Mouse (Mus musculus): Measurements from ENCODE around the gene Gm6169. TPM values are rescaled to one million over a fixed set of nuclear protein-coding genes. Genes with fewer than 3 reads are reported as not detected.
"Not testable (repeated sequence)": the region's sequence is repeated elsewhere in the genome, so short reads cannot be mapped to it uniquely, and the experiment has no call there.

Gene Gm6169
- total RNA-seq (2014; rRNA removed) (not detected in 2 replicates), polyA plus RNA-seq (2012; rRNA removed) (not detected in 2 replicates)

DNA sequence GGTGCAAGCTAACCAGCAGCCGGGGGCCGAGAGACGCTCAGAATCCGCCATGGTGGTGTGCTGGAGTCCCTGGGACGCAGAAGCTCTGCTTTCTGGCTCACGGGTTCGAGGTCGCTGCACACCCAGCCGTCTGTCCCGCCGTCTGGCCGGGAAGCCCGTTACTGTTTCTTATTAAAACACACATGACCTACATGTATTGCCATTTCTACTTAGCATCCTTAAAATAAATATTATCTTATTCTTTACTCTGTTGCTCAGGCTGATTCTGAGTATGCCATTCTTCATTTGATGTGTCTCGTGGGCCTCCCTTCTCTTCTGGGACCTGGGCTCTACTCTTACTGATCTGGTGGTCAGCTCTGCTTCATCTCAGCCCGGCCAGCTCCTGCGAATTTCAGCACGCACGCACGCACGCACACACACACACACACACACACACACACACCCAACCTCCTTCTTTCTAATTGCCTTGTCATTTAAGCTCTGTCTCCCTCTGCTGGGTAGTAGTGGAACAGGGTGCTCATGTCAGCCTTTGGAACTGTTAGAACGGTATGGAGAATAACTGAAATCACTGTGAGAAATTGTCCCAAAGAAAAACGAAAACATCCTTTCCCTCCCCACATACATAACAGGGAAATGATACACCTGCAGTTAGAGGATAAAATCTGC lies at the start of gene Gm6169:
Gene Gm6169 (minus strand): TSS at position 51 of the 666 bp plus-strand sequence.
- peak; percentile 26 for DNase-seq (ENCODE audit: extremely low read depth, low read depth, low spot score)
- WGBS = 78% methylated on average over 22 of the region's 22 CpGs

GRCm38 (mm10) chr13:97145834-97146233 lies 46.8 kb upstream of the Gm6169 start:
- no peaks in the 10 kb centered on the region for H3K27me3 ChIP-seq (ENCODE audit: control insufficient read depth, insufficient read depth, low read length)
- WGBS = 63% methylated on average over 4 of the region's 4 CpGs
- peaks cover under 1% of the 10 kb centered on the region; the same call in 1 of the 2 replicates for H3K79me2 ChIP-seq (ENCODE audit: control insufficient read depth, insufficient read depth, low read length)
- H3K27ac ChIP-seq (replicated peaks; ENCODE audit: insufficient read depth, low read depth, low read length) = no peak overlapping the region
- no peak overlapping the region for H3K9ac ChIP-seq (ENCODE audit: low read depth, low read length)
- H3K36me3 ChIP-seq (ENCODE audit: control insufficient read depth, insufficient read depth, low read length) = peaks cover 49% of the 10 kb centered on the region
- no peaks in the 10 kb centered on the region for H3K4me1 ChIP-seq (ENCODE audit: control insufficient read depth, insufficient read depth, low read length)
- no peak overlapping the region for H3K4me3 ChIP-seq (ENCODE audit: insufficient read depth, low read depth, low read length)
- TF ChIP-seq CTCF (IDR thresholded peaks at IDR 0.05; ENCODE audit: low read depth, low read length) (peak; percentile 47), POLR2A (IDR thresholded peaks at IDR 0.05; ENCODE audit: extremely low read depth, insufficient read depth, low read length) (no peak)
- peak; percentile 36 for DNase-seq (ENCODE audit: extremely low read depth, low read depth, low spot score)

More for the DNA sequence above, at the start of gene Gm6169:
- Histone ChIP-seq H3K4me1 (ENCODE audit: control insufficient read depth, insufficient read depth, low read length) (no peaks in the 10 kb centered on the region), H3K27me3 (ENCODE audit: control insufficient read depth, insufficient read depth, low read length) (no peaks in the 10 kb centered on the region), H3K27ac (replicated peaks; ENCODE audit: insufficient read depth, low read depth, low read length) (no peak within 1 kb of the TSS), H3K4me3 (ENCODE audit: insufficient read depth, low read depth, low read length) (no peak within 1 kb of the TSS), H3K36me3 (ENCODE audit: control insufficient read depth, insufficient read depth, low read length) (no peaks in the 10 kb centered on the region), H3K9ac (ENCODE audit: low read depth, low read length) (no peak within 1 kb of the TSS), H3K79me2 (ENCODE audit: control insufficient read depth, insufficient read depth, low read length) (no peaks in the 10 kb centered on the region)
- TF ChIP-seq POLR2A (IDR thresholded peaks at IDR 0.05; ENCODE audit: extremely low read depth, insufficient read depth, low read length) = no peak
- TF ChIP-seq CTCF (IDR thresholded peaks at IDR 0.05; ENCODE audit: low read depth, low read length) = peak; percentile 42

DNA sequence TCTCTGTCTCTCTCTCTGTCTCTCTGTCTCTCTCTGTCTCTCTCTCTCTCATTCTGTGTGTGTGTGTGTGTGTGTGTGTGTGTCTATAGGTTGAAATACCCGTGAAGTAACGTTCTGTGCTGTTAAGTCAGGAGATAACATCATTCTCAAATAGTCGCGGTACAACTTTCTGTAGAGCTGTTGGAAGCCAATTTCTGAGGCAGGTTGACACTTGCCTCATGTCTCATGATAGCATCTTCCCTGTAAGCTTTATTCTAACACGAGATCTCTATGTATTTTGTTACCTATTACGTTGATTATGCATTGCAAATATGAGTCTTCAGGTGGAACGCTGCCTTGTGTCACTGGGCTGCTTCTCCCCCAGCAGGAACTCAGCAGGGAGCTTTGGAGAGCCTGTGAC lies 43.3 kb upstream of the Gm6169 start:
- Histone ChIP-seq H3K27ac (replicated peaks; ENCODE audit: insufficient read depth, low read depth, low read length) (no peak overlapping the region), H3K36me3 (ENCODE audit: control insufficient read depth, insufficient read depth, low read length) (peaks cover 28% of the 10 kb centered on the region), H3K27me3 (ENCODE audit: control insufficient read depth, insufficient read depth, low read length) (no peaks in the 10 kb centered on the region), H3K4me1 (ENCODE audit: control insufficient read depth, insufficient read depth, low read length) (0 out of 2 replicates have a peak, but pooled peaks cover 3% of the 10 kb centered on the region), H3K9ac (ENCODE audit: low read depth, low read length) (no peak overlapping the region), H3K4me3 (ENCODE audit: insufficient read depth, low read depth, low read length) (no peak overlapping the region), H3K79me2 (ENCODE audit: control insufficient read depth, insufficient read depth, low read length) (peaks cover 6% of the 10 kb centered on the region; the same call in 1 of the 2 replicates)
- DNase-seq (ENCODE audit: extremely low read depth, low read depth, low spot score) = no peak
- TF ChIP-seq POLR2A (IDR thresholded peaks at IDR 0.05; ENCODE audit: extremely low read depth, insufficient read depth, low read length) = no peak
- no peak for TF ChIP-seq CTCF (IDR thresholded peaks at IDR 0.05; ENCODE audit: low read depth, low read length)
- WGBS = 86% methylated on average over 7 of the region's 7 CpGs

- H3K27me3 ChIP-seq (ENCODE audit: control insufficient read depth, insufficient read depth, low read length); H3K4me1 ChIP-seq (ENCODE audit: control insufficient read depth, insufficient read depth, low read length); H3K79me2 ChIP-seq (ENCODE audit: control insufficient read depth, insufficient read depth, low read length); DNase-seq (ENCODE audit: extremely low read depth, low read depth, low spot score): not testable (repeated sequence)
- Histone ChIP-seq H3K27ac (replicated peaks; ENCODE audit: insufficient read depth, low read depth, low read length) (peak overlapping the region; percentile 88), H3K4me3 (ENCODE audit: insufficient read depth, low read depth, low read length) (peak overlapping the region; percentile 95), H3K9ac (ENCODE audit: low read depth, low read length) (peak overlapping the region; percentile 93; the same call in 1 of the 2 replicates), H3K36me3 (ENCODE audit: control insufficient read depth, insufficient read depth, low read length) (peaks cover 17% of the 10 kb centered on the region)
- 18% methylated on average over 8 of the region's 8 CpGs for WGBS
Observed at GRCm38 (mm10) chr13:97138404-97138931, 39.4 kb upstream of the Gm6169 start.

DNA sequence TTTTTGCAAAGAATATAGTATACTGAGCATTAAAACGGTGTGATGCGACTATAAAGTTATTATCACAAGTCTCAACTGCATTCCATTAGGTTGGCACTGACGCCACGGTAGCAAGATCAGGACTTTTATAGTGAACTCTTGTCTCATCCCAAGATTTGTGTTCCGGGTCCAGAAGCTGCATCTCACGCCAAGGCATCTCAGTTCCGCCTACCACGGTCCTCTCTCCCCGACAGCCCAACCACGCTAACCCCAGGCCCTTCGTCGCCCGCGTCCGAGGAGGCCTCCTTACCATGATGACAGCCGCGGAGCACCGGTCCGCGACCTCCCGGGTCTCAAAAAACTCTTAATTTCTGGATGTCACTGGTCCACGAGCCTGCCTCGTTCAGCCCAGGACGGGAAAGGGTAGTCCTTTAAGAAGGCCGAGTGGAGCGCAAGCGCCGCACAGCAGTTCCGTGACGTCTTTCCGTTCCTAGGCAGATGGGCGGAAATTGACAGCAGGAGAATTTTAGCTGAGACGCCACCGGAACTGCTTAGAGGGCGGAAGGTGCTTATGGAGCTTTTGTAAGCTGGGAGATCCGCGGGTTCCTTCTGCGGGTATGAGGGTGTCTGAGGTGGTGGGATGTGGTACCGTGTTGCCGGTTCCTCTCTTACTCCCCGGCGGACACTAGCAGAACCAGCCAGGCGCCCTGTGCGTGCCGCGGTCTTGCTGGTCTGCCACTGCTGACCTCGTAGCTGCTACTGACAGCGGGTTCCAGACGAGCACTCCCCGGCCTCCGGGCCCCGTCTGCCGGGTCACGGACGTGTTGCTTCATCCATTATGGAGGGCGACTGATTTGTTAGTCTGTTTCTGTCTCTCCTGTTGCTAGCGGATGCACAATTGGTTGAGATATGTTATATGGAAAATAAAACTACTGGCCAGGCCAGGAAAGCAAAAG lies 38.7 kb upstream of the Gm6169 start, which contains the start of the genes Gfm2 and Nsa2:
Gene Gfm2 (plus strand): TSS at position 472 of the 935 bp plus-strand sequence.
Gene Nsa2 (minus strand): TSS at position 472 of the 935 bp plus-strand sequence.
- peak within 1 kb of the TSS; percentile 95 for H3K4me3 ChIP-seq (ENCODE audit: insufficient read depth, low read depth, low read length)
- H3K9ac ChIP-seq (ENCODE audit: low read depth, low read length) = peak within 1 kb of the TSS; percentile 93
- peak; percentile 95 for DNase-seq (ENCODE audit: extremely low read depth, low read depth, low spot score)
- TF ChIP-seq POLR2A (IDR thresholded peaks at IDR 0.05; ENCODE audit: extremely low read depth, insufficient read depth, low read length) (peak; percentile 70), CTCF (IDR thresholded peaks at IDR 0.05; ENCODE audit: low read depth, low read length) (no peak)
- peaks cover 20% of the 10 kb centered on the region for H3K36me3 ChIP-seq (ENCODE audit: control insufficient read depth, insufficient read depth, low read length)
- WGBS = under 1% methylated on average over 57 of the region's 57 CpGs
- H3K79me2 ChIP-seq (ENCODE audit: control insufficient read depth, insufficient read depth, low read length) = peaks cover 6% of the 10 kb centered on the region; the same call in 1 of the 2 replicates
- peaks cover 3% of the 10 kb centered on the region; the same call in 1 of the 2 replicates for H3K4me1 ChIP-seq (ENCODE audit: control insufficient read depth, insufficient read depth, low read length)
- H3K27ac ChIP-seq (replicated peaks; ENCODE audit: insufficient read depth, low read depth, low read length) = peak within 1 kb of the TSS; percentile 88
- H3K27me3 ChIP-seq (ENCODE audit: control insufficient read depth, insufficient read depth, low read length) = no peaks in the 10 kb centered on the region

DNA sequence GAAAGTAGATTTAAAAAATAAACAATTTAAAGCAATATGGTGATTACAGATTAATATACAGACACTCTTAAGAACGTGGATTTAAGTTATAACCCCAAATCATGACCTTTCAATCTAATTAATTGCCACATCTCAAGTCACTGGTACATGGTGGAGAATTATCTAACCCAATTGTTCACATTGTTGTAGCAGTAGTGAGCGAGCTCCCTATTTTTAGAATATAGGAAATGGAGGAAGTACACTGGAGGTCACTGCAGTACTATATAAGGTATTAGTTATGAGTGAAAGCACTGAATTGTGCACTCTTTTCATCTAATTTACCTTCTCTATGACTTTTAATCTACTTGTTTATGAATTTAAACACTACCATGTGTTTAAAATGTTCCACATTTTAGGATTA lies 31.4 kb upstream of the Gm6169 start:
- no CpG with 5 or more reads among the region's 2 CpGs for WGBS
- H3K36me3 ChIP-seq (ENCODE audit: control insufficient read depth, insufficient read depth, low read length) = peaks cover 26% of the 10 kb centered on the region
- H3K27me3 ChIP-seq (ENCODE audit: control insufficient read depth, insufficient read depth, low read length); H3K27ac ChIP-seq (replicated peaks; ENCODE audit: insufficient read depth, low read depth, low read length); H3K9ac ChIP-seq (ENCODE audit: low read depth, low read length); H3K4me3 ChIP-seq (ENCODE audit: insufficient read depth, low read depth, low read length); DNase-seq (ENCODE audit: extremely low read depth, low read depth, low spot score); H3K4me1 ChIP-seq (ENCODE audit: control insufficient read depth, insufficient read depth, low read length); H3K79me2 ChIP-seq (ENCODE audit: control insufficient read depth, insufficient read depth, low read length): not testable (repeated sequence)

GRCm38 (mm10) chr13:97129654-97130053 lies 30.6 kb upstream of the Gm6169 start:
- not testable (repeated sequence) for H3K4me1 ChIP-seq (ENCODE audit: control insufficient read depth, insufficient read depth, low read length); H3K79me2 ChIP-seq (ENCODE audit: control insufficient read depth, insufficient read depth, low read length); H3K9ac ChIP-seq (ENCODE audit: low read depth, low read length); H3K27ac ChIP-seq (replicated peaks; ENCODE audit: insufficient read depth, low read depth, low read length); H3K27me3 ChIP-seq (ENCODE audit: control insufficient read depth, insufficient read depth, low read length); H3K4me3 ChIP-seq (ENCODE audit: insufficient read depth, low read depth, low read length); DNase-seq (ENCODE audit: extremely low read depth, low read depth, low spot score)
- 86% methylated on average over 4 of the region's 4 CpGs for WGBS
- peaks cover 21% of the 10 kb centered on the region for H3K36me3 ChIP-seq (ENCODE audit: control insufficient read depth, insufficient read depth, low read length)

Measured in liver, adult 2 months (tissue).